Mouse (Mus musculus): ENCODE measurements at regions not wholly inside any gene's neighbourhood (a gene's known extent, or its start where the extent isn't known, plus 50 kb on each side); places are given as distances from the start of the nearest gene placed in this dataset.
"Not testable (repeated sequence)": the region's sequence is repeated elsewhere in the genome, so short reads cannot be mapped to it uniquely, and the experiment has no call there.

- no peaks in the 10 kb centered on the region for H3K4me1 ChIP-seq (ENCODE audit: control insufficient read depth, insufficient read depth, low read length)
- TF ChIP-seq POLR2A (IDR thresholded peaks at IDR 0.05; ENCODE audit: control insufficient read depth, low read depth, low read length) (no peak), CTCF (IDR thresholded peaks at IDR 0.05; ENCODE audit: control insufficient read depth, insufficient read depth, insufficient replicate concordance, low read depth, low read length) (no peak)
- H3K27ac ChIP-seq (ENCODE audit: control insufficient read depth, insufficient read depth, low read depth, low read length), result no peak overlapping the region
- no peaks in the 10 kb centered on the region for H3K36me3 ChIP-seq (ENCODE audit: control insufficient read depth, insufficient read depth, low read length)
- no peaks in the 10 kb centered on the region for H3K27me3 ChIP-seq (ENCODE audit: control insufficient read depth, insufficient read depth, low read length)
- no peak overlapping the region for H3K4me3 ChIP-seq (ENCODE audit: control insufficient read depth, low read depth, low read length)
These were observed 127.7 kb downstream of the Lyplal1 start for GRCm38 (mm10) chr1:185989432-185989831.

DNA sequence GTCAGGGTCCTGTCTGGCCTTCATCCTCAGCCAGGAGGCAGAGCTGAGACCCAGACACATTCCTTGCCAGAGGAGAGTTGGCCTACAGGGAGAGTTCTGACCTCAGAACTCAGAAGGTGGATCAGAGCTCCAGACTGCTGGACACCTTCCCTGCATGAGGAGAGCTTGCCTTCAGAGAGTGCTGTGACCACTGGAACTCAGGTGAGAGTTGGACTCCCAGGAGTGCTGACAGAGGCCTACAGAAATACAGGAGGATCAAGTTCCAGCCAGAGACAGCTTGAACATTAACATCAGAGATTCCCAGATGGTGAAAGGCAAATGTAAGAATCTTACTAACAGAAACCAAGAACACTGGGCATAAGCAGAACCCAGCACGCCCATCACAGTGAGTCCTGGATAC is 117.0 kb downstream of the Lyplal1 start:
- not testable (repeated sequence) for H3K4me1 ChIP-seq (ENCODE audit: control insufficient read depth, insufficient read depth, low read length); H3K36me3 ChIP-seq (ENCODE audit: control insufficient read depth, insufficient read depth, low read length); H3K27ac ChIP-seq (ENCODE audit: control insufficient read depth, insufficient read depth, low read depth, low read length); H3K27me3 ChIP-seq (ENCODE audit: control insufficient read depth, insufficient read depth, low read length); H3K4me3 ChIP-seq (ENCODE audit: control insufficient read depth, low read depth, low read length)

- Histone ChIP-seq H3K4me3 (ENCODE audit: control insufficient read depth, low read depth, low read length) (no peak overlapping the region), H3K27me3 (ENCODE audit: control insufficient read depth, insufficient read depth, low read length) (no peaks in the 10 kb centered on the region), H3K4me1 (ENCODE audit: control insufficient read depth, insufficient read depth, low read length) (no peaks in the 10 kb centered on the region), H3K36me3 (ENCODE audit: control insufficient read depth, insufficient read depth, low read length) (no peaks in the 10 kb centered on the region), H3K27ac (ENCODE audit: control insufficient read depth, insufficient read depth, low read depth, low read length) (no peak overlapping the region)
- TF ChIP-seq POLR2A (IDR thresholded peaks at IDR 0.05; ENCODE audit: control insufficient read depth, low read depth, low read length) (no peak), CTCF (IDR thresholded peaks at IDR 0.05; ENCODE audit: control insufficient read depth, insufficient read depth, insufficient replicate concordance, low read depth, low read length) (no peak)
These were observed 103.7 kb downstream of the Lyplal1 start for GRCm38 (mm10) chr1:186013413-186013812.

GRCm38 (mm10) chr1:186014166-186014565 is 102.9 kb downstream of the Lyplal1 start:
- H3K4me1 ChIP-seq (ENCODE audit: control insufficient read depth, insufficient read depth, low read length), result no peaks in the 10 kb centered on the region
- H3K27ac ChIP-seq (ENCODE audit: control insufficient read depth, insufficient read depth, low read depth, low read length), result no peak overlapping the region
- no peak overlapping the region for H3K4me3 ChIP-seq (ENCODE audit: control insufficient read depth, low read depth, low read length)
- no peaks in the 10 kb centered on the region for H3K27me3 ChIP-seq (ENCODE audit: control insufficient read depth, insufficient read depth, low read length)
- TF ChIP-seq CTCF (IDR thresholded peaks at IDR 0.05; ENCODE audit: control insufficient read depth, insufficient read depth, insufficient replicate concordance, low read depth, low read length), result no peak
- TF ChIP-seq POLR2A (IDR thresholded peaks at IDR 0.05; ENCODE audit: control insufficient read depth, low read depth, low read length), result no peak
- no peaks in the 10 kb centered on the region for H3K36me3 ChIP-seq (ENCODE audit: control insufficient read depth, insufficient read depth, low read length)

GRCm38 (mm10) chr1:186015831-186016561 is 101.1 kb downstream of the Lyplal1 start:
- no peak overlapping the region for H3K27ac ChIP-seq (ENCODE audit: control insufficient read depth, insufficient read depth, low read depth, low read length)
- TF ChIP-seq CTCF (IDR thresholded peaks at IDR 0.05; ENCODE audit: control insufficient read depth, insufficient read depth, insufficient replicate concordance, low read depth, low read length) (no peak), POLR2A (IDR thresholded peaks at IDR 0.05; ENCODE audit: control insufficient read depth, low read depth, low read length) (no peak)
- H3K4me3 ChIP-seq (ENCODE audit: control insufficient read depth, low read depth, low read length), result no peak overlapping the region
- no peaks in the 10 kb centered on the region for H3K4me1 ChIP-seq (ENCODE audit: control insufficient read depth, insufficient read depth, low read length)
- no peaks in the 10 kb centered on the region for H3K27me3 ChIP-seq (ENCODE audit: control insufficient read depth, insufficient read depth, low read length)
- no peaks in the 10 kb centered on the region for H3K36me3 ChIP-seq (ENCODE audit: control insufficient read depth, insufficient read depth, low read length)

DNA sequence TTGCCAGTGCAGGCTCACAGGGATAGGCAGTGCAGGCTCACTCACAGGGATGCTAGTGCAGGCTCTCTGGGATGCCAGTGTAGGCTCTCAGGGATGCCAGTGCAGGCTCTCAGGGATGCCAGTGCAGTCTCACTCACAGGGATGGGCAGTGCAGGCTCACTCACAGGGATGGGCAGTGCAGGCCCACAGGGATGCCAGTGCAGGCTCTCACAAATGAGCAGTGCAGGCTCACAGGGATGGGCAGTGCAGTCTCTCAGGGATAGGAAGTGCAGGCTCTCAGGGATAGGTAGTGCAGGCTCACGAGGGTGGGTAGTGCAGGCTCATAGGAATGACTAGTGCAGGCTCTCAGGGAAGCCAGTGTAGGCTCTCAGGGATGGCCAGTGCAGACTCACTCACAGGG is 99.6 kb downstream of the Lyplal1 start:
- Histone ChIP-seq H3K4me1 (ENCODE audit: control insufficient read depth, insufficient read depth, low read length) (no peaks in the 10 kb centered on the region), H3K27me3 (ENCODE audit: control insufficient read depth, insufficient read depth, low read length) (no peaks in the 10 kb centered on the region), H3K4me3 (ENCODE audit: control insufficient read depth, low read depth, low read length) (no peak overlapping the region), H3K36me3 (ENCODE audit: control insufficient read depth, insufficient read depth, low read length) (no peaks in the 10 kb centered on the region), H3K27ac (ENCODE audit: control insufficient read depth, insufficient read depth, low read depth, low read length) (no peak overlapping the region)
- TF ChIP-seq POLR2A (IDR thresholded peaks at IDR 0.05; ENCODE audit: control insufficient read depth, low read depth, low read length), result no peak
- TF ChIP-seq CTCF (IDR thresholded peaks at IDR 0.05; ENCODE audit: control insufficient read depth, insufficient read depth, insufficient replicate concordance, low read depth, low read length), result no peak

DNA sequence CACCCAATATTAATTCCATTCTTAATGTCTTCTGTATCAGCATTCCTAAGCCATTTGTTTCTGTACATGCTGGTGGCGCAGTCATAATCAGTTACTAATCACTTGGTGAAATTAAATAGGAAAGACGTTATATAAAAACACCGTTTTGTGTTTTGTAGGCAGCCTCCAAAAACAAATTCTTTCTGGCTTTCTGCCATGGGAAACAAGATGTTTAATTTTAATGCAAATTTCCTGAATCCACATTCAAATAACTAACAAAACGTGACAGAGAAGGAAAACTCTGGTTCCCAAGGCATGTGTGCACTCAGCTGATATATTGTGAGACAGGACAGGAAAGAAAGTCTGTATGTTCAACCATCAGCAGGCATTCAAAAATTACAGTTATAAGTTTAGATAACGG is 97.6 kb downstream of the Lyplal1 start:
- no peaks in the 10 kb centered on the region for H3K36me3 ChIP-seq (ENCODE audit: control insufficient read depth, insufficient read depth, low read length)
- no peak overlapping the region for H3K4me3 ChIP-seq (ENCODE audit: control insufficient read depth, low read depth, low read length)
- TF ChIP-seq POLR2A (IDR thresholded peaks at IDR 0.05; ENCODE audit: control insufficient read depth, low read depth, low read length) (no peak), CTCF (IDR thresholded peaks at IDR 0.05; ENCODE audit: control insufficient read depth, insufficient read depth, insufficient replicate concordance, low read depth, low read length) (no peak)
- no peak overlapping the region for H3K27ac ChIP-seq (ENCODE audit: control insufficient read depth, insufficient read depth, low read depth, low read length)
- H3K4me1 ChIP-seq (ENCODE audit: control insufficient read depth, insufficient read depth, low read length), result no peaks in the 10 kb centered on the region
- H3K27me3 ChIP-seq (ENCODE audit: control insufficient read depth, insufficient read depth, low read length), result no peaks in the 10 kb centered on the region

DNA sequence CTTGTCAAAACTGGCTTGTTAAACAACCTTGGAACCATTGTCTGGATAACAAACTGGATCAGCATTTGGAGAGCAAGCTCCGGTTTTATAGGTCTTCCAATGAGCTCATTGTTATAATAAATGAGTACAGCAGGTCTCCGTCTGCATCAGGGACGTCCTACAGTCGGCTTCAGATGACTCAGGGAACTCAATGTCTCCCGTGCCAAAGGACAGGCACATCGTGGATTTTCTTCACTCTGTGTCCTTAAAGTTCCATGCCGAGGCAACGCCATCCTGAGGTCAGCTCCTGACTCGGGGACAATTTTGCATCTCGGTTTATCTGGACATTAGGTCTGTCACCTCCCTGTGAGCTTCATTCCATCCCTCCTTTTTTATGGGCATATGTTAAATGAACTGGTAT is 85.2 kb downstream of the Lyplal1 start:
- no peak for TF ChIP-seq POLR2A (IDR thresholded peaks at IDR 0.05; ENCODE audit: control insufficient read depth, low read depth, low read length)
- no peak for TF ChIP-seq CTCF (IDR thresholded peaks at IDR 0.05; ENCODE audit: control insufficient read depth, insufficient read depth, insufficient replicate concordance, low read depth, low read length)
- no peak overlapping the region for H3K27ac ChIP-seq (ENCODE audit: control insufficient read depth, insufficient read depth, low read depth, low read length)
- no peaks in the 10 kb centered on the region for H3K27me3 ChIP-seq (ENCODE audit: control insufficient read depth, insufficient read depth, low read length)
- no peaks in the 10 kb centered on the region for H3K36me3 ChIP-seq (ENCODE audit: control insufficient read depth, insufficient read depth, low read length)
- H3K4me3 ChIP-seq (ENCODE audit: control insufficient read depth, low read depth, low read length), result no peak overlapping the region
- H3K4me1 ChIP-seq (ENCODE audit: control insufficient read depth, insufficient read depth, low read length), result no peaks in the 10 kb centered on the region

Measured in testis, adult 2 months (tissue).